Mouse (Mus musculus) thymus, adult 2 months (tissue): ENCODE measurements around the gene Poldip3.

Experiments used
- CTCF ChIP-seq: fragments of 200-500 bp; IDR thresholded peaks from 2 replicates; pipeline ENCODE4 v1.5.1; 2012; ENCODE audit warnings: mild to moderate bottlenecking, control low read depth, low read length, moderate library complexity, borderline replicate concordance; ENCODE audit not compliant: control insufficient read depth, poor library complexity, insufficient read depth; ENCODE audit errors: extremely low read depth
- POLR2A ChIP-seq: fragments of 200-500 bp; IDR thresholded peaks from 2 replicates; pipeline ENCODE4 v1.6.1; 2012; ENCODE audit warnings: mild to moderate bottlenecking, low read length, control low read depth, moderate library complexity; ENCODE audit not compliant: control insufficient read depth, poor library complexity, insufficient read depth; ENCODE audit errors: extremely low read depth

DNA sequence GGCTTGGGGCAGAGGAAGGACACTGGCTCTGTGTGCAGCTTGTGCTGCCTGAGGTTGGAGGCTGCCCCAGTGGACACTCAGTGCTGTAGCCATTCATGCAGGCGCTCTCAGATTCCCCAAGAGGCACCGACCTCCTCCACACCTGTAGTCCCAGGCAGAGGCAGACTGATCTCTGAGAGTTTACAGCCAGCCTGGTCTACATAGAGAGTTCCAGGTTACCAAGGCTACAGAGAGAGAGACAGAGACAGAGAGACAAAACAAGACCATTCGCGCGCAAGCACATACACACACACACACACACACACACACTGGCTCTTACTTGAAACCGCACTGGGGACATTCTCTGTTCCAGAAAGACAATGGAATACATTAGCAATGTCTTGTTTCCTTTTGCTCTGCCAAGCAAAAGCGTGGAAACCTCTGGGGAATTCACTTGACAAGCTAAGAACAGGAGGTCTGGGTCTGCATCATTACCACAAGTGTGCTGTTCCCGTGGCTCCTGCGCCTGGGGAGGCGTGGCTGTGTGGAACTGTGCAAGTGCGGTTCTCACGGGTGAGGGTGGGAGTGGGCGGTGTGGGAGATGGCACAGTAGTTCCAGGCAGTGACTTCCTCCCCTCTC lies 65.1 kb downstream of the Poldip3 start:
- no peak for TF ChIP-seq CTCF
- no peak for TF ChIP-seq POLR2A
